Mouse (Mus musculus) layer of hippocampus, postnatal 25 days (tissue): ENCODE data around the gene Acap1. TPM values are rescaled to one million over a fixed set of nuclear protein-coding genes. Genes with fewer than 3 reads are reported as not detected.
A peak's percentile ranks its signal among the peaks of the same experiment; 100 is the strongest.
"Not testable (repeated sequence)": the region's sequence is repeated elsewhere in the genome, so short reads cannot be mapped to it uniquely, and the experiment has no call there.

Experiments
- DNase-seq, 2 experiments: peaks; one replicate each; pipeline ENCODE4 v3.0.0; 2022; ENCODE audit warnings: mixed read lengths in 2 of 2, low spot score in 1 of 2; ENCODE audit errors: extremely low spot score in 1 of 2
- total RNA-seq, 2 experiments: library from RNA; stranded (reverse); gene quantifications; 2 replicates each; pipeline ENCODE4 v1.2.3; 2021

Acap1 gene
- total RNA-seq, 2 experiments from 2014 or later, result 0.12 to 0.19 TPM

DNA sequence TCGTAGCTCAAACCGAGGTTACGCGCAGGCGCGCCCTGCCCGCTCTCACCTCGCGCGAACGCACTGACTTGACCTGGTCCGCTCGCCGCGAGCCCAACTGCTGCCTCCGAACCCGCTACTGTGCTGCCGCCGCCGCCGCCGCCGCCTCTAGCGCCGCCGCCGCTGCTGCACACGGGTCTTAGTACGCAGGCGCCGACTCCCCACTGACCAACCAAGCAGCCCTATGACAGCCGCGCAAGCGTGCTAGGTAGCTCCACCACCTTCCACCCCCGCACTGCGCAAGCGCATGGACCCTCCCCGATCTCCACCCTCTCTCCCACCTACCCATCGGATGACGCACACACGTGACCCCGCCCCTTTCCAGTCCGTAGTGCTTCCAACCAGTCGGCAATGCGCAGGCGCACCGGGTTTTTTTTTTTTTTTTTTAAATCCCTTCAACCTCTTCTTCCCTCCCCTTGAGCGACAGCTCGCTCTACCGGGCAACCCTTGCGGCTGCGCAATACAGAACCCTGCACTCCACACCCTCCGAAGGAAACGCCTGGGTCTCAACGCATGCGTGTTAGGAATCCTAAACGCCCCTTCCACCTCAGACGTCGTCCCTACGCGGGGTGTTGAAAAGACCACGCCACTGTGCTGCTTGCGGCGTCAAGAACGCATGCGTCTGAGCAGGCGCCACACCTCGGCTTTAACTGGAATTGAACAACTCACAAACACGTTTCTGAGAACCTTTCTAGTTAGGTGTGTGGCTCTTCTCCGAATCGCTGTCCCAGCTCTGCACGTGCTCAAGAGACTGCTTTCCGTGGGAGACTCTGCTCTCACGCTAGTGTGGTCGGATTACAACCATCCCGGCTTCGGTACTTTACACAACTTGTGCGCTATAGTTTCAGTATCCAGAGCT is 26.0 kb upstream of the Acap1 start, which contains the start of gene Eif5a:
TSS of gene Eif5a (minus strand) at position 845 of the 898 bp plus-strand sequence.
- peak; percentile 99 to 100 for DNase-seq

DNA sequence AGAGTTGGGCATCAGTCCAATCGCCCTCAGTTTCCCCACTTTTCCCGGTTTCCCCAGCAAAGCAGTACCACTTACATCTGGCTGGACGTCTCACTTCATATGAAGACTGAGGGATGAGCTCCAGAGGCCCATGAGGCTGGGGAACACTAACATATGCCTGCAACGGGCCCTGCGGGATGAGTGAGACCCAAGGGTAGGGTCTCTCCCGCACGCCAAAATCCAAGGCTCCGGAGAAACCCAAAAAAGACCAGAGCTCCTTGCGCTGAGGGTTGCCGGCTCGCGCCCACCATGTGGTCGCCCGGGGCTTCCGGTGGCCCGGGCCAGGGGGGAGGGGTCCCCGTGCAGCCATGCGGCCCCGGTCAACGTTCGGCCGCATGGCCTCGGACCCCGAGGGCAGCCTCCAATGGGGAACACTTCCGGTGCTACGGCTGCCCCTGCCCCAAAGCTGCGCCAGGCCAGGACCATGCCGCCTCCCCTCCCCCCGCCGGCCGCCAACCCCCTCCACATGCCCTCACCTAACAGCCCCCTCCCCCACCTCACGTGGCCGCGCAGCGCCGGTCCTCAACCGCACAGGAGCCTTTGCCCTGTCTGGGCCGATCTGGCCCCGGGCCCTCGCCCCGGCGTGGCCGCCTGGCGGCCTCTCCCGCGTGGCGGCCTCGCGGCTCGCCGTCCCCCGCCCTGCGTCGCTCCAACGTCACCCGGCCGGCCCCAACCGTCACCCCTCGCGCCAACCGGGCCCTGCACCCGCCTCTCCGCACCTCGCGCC is 25.1 kb upstream of the Acap1 start:
- DNase-seq, result peak in 1 of 2 experiments; percentile 29

DNA sequence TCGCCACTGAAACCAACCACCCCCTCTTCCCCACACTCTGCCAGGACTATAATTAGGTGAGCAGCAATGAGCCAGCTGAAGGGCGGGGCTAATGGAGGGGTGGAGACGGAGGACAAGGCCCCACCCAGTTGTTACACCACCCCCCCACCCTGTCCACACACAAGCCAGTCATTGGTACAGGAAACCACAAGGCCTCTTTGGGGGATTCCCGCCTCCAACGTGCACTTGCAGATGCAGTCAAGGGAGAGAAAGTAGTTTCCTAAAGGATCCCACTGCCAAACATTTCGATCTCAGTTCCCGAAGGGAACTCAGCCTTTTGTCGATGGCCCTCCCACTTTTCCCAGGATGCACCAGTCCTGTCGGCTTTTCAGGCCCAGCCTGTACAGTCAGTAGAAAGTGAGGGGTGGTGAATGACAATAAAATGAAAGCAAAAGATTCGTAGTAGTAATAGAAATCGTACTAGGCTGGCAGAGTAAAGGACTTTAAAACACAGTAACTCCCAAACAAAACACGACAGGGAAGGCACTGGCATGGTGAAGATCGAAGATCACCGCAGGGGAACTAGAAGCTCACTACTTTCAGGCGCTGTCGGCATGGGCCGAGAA is 24.4 kb upstream of the Acap1 start:
- DNase-seq, result peak in 1 of 2 experiments; percentile 22

DNA sequence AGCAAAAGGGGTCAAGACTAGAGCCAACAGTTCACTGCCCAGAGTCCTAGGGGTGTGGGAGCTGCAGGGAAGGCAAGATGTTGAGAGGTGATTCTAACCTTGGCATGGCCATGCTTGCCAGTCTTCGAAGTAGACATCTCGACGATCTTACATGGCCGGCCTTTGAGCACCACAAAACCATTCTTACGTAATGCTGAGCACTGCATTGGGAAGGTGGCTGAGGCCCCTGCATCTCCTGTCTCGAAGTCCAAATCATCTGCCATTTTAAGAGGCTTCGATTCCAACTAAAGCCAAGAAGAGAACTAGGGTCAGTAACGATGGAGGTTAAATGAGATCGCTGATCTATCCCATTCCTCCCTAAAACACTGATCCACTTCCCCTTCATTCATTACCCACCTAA is 23.7 kb upstream of the Acap1 start:
- DNase-seq, result no peak

DNA sequence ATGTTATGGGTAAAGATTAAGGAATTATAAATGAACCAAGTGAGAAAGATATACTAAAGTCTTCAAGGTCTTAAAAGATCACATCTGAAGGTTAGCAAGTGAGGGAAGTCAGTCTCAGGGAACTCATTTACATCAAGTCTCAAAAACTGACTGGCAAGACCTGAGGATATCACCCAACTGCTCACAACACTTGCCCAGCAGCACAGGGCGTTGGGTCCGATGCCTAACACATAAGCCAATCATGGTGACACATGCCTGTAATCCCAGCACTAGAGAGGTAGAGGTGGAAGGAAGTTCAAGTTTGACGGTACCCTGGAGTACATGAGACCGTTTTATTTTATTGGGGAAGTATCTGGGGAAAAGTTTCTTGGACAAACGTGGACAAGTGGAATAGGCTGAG is 22.8 kb upstream of the Acap1 start:
- DNase-seq, result no peak

DNA sequence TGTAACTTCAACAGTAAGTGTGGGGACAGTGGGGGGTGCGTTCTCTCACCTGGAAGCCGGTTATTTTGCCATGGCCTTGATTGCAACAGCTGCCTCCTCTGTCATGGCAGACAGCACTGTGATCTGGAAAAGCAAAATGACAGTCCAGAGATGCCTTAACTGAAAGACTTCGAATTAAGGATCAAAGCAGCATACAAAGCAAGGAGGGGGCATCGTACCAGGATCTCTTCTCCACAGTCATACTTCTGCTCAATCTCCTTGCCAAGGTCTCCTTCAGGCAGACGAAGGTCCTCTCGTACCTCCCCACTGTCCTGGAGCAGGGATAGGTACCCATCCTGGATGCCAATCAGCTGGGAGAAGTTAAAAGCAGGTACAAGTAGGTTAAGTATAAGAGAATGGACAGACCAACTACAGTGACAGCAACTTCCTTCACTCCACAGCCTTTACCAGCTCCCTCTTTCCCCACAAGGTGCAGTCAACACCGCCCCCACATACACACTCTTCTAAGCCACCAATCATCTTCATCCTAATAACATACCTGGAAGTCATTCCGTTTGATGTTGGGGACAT is 22.1 kb upstream of the Acap1 start:
- no peak for DNase-seq

DNA sequence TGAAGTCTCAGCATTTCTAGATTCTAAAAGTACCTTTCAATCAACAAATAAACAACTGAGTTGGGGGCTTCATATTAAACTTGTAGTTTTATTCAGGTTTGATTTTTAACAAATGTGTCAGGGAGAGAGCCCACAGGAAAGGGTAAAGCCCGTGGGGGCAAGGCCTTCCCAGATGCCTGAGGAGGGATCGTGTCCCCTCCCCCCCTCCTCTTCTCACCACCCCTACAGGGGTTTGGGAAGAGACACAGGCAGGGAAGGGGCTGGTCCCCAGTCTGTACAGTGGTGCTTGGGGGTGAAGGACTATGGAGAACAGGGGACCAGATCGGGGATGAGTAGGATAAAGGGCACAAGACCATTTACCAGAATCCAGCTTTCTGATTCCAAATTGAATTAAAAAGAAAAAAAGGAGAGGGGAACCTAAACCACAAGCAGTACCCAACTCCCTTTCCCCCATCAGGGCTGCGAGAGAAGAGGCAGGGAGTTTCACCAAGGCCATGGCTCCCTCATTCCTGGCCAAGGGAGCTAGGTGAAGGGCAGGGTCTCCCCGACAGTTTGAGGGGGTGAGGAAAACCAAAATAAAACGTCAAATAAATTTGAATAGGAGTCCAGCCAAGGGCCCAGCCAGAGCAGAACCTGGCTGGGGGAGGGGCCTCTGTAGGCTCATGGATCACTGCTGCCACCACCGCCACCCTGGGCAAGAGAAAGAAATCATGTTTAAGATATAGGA is 21.5 kb upstream of the Acap1 start:
- not testable (repeated sequence) for DNase-seq

DNA sequence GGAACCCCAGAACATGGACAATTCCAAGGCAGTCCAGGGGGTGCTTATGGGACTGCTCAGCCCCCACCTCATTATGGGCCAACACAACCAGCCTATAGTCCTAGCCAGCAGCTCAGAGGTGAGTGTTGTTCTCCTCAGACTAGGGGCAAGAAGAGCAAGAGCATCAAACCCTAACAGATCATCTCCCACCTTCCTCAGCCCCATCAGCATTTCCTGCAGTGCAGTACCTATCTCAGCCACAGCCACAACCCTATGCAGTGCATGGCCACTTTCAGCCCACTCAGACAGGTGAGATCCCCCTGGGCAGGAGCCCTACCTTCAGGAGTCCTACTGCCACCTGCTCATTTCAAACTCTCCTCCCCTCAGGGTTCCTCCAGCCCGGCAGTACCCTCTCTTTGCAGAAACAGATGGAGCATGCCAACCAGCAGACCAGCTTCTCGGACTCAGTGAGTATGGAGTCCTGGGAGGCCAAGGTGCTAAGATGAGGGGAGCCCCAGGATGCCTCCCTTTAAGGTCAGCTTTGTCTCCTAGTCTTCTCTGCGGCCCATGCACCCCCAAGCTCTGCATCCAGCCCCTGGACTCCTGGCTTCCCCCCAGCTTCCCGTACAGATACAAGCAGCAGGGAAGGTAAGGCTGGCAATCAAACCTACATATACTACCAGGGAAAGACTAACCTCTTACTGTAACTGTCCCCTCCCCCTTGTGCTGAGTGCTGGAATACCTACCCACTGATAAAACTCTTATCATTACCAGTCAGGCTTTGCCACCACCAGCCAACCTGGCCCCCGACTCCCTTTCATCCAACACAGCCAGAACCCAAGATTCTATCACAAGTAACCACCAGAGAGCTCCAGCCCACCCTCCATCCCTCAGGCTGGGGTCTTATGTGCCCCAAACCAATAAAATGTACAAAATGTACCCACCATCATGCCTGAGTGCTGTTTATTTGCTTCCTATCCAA is 20.6 kb upstream of the Acap1 start:
- DNase-seq, result no peak

DNA sequence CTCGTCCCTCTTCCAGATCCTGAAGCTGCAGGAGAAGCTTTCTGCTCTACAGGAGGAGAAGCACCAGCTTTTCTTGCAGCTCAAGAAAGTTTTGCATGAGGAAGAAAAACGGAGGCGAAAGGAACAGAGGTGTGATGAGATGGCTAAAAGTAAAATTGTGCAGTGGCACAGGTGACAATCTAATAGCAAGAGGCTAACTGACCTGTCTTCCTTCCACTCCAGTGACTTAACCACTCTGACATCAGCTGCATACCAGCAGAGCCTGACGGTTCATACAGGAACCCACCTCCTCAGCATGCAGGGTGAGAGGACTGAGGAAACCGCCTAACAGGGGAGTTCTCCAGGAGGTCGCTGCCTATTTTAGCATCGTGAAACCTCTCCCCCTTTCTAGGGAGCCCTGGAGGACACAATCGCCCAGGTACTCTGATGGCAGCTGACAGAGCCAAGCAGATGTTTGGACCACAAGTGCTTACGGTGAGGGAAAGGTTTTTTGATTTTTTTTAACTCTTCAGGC is 19.6 kb upstream of the Acap1 start:
- DNase-seq, result no peak

DNA sequence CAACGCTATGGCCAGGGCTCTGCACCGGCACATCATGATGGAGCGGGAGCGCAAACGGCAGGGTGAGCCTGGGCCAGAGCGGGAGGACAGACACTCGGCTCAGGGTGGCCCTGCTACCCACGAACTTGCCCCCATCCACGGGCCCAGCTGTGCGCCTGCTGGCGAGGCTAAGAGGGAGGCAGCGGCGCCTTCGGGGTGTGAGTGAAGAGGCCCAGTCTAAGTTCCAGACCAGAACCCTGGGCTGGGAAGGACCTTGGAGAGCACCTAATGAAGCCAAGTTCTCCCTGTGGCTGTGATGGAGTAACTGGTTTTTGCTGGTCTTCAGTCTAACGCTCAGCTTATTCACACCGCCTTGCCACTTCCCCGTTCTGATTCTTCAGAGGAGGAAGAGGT is 19.0 kb upstream of the Acap1 start:
- no peak for DNase-seq

DNA sequence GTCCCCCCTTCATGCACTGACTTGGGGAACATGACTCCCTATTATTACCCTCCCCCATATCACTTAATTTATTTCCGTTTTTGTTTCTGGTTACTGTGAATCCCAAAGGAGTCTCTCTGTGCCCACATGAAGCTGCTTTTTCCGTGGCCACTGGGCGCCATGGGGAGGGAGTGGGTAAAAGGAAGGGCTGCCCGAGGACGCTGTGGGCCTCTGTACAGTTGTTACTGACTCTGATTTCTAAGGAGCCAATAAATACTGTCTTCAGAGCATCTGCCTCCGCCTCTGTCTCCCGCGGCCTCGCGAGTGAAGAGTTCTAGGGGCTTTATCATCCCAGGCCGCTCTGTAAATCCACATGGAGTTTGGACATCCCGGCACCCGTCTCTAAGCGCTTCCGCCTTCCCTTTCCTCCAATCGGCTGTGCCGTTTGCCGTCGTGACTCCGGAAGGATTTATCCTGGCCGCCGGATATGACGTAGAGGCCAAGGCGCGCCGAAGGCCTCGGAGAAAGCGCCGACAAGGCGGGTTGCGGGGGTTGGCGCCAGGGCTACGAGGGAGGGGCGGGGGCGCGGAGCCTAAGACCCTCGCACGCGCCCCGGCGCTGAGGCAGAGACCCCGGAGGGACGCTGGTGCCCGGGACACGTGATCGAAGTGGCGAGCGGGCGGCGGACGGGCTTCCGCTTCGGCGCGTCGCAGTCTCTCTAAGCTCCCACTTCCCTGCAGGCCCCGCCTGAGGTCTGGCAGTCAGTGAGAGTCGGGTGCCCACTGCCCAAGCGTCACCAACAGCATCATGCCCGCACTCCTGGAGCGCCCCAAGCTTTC is 18.4 kb upstream of the Acap1 start, which contains the start of gene Gps2:
TSS of gene Gps2 (plus strand) at position 335 of the 818 bp plus-strand sequence.
- DNase-seq, result peak; percentile 87 to 93

DNA sequence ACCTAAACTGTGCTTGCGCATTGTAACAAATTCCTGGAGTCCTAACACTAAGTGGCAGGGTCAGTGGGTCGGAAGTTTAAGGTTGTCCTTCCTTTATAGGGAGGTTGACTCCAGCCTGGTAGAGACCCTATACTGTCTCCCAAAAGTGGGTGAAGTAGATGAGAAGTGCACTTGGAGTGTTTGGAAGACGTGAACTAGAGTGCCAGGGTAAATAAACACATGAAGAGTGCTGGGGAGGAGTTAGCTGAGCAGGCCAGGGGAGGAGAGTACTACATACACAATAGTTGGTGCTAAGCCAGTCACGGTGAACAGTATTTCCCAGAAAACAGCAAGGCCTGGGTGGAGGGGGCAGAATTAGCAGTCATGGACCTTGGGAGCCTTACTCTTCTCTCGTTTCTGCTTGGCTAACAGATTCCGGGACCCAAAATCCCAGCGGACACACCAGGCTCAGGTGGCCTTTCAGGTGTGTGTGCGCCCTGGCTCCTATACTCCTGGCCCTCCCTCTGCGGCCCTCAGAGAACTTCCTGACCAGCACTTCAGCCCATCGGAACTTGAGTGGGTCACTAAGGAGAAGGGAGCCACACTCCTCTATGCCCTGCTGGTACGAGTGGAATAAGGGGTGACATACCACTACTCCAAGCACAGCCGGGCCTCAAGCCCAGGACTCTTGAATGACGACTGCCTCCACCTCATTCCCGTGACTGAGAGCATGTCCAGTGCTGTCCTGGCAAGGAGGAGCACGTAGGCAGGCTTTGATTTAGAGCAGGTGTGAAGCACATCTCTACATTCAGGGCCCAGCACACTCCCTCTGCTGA is 17.6 kb upstream of the Acap1 start:
- DNase-seq, result no peak

DNA sequence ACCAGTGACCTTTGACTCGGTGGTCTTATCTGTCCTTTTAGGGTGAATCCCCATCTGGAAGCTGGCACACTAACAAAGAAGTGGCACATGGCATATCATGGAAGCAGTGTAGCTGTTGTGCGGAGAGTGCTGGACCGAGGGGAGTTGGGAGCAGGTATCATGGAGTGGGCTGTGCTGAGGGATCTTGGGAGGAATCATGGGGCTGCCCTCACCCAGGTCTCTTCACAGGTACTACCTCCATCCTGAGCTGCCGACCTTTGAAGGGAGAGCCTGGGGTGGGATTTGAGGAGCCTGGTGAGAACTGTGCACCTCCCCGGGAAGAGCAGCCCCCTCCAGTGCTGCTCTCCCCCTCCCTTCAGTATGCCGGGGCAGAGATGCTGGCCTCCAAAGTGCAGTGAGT is 16.4 kb upstream of the Acap1 start:
- no peak for DNase-seq

DNA sequence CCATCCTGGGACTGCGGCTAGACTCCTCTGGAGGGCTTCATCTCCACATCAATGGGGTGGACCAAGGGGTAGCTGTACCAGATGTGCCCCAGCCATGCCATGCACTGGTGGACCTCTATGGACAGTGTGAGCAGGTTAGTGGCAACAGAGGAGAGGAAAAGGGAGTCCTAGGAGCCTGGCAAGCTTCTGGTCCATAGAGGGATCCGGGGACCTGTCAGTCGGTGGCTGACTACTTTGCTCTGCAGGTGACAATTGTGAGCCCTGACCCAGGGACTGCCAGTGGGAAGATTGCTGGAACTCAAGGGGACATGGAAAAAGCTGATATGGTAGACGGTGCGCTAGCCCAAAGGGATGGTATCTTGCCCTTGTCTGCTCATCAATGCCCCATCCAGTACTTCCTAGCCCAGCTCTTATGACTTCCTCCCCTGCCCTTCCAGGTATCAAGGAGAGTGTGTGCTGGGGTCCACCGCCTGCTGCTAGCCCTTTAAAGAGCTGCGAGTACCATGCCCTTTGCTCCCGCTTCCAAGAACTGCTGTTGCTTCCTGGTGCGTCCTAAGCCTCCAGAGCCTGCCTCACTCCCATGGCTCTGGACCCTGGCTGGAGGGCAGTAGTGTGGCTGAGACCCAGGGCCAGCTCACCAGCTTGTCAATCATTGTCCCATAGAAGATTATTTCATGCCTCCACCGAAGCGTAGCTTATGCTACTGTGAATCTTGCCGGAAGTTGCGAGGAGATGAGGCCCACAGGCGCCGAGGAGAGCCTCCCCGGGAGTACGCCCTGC is 15.6 kb upstream of the Acap1 start:
- no peak for DNase-seq

DNA sequence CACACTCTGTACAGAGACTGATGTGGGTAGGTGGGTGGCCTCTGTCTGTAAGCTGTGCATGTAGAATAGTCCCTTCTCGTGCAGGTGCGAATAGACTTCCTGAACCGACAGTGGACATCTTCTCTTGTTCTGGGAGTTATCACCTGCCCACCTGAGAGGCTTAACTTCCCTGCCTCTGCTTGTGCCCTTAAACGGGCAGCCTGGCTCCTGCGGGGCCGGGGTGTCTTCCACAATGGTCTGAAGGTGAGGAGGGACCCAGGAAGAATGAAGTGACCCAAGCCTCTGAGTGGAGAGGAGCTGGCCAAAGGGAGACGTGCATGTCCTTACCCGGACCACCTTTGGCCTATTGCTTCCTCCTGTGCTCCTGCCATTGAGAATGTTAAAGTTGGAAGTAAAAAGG is 14.8 kb upstream of the Acap1 start:
- DNase-seq, result no peak

DNA sequence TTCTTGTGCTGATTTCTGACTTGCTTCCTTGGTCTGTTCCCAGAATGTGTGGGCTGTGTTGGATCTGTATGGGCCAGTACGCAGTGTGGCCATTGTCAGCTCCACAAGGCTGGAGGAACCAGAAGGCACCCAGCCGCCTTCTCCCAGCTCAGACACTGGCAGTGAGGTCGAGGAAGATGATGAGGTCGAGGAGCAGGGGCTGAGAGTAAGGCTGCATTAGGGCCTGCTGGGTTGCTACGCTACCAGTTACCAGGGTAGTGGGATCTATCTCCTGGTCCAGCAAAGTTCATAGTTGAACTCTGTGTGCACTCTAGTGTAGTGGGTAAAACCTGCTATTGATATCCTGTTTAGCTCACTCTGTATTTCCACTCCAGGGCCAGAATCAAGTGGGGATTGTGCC is 13.8 kb upstream of the Acap1 start:
- DNase-seq, result no peak
